Mouse (Mus musculus) forebrain, postnatal 0 days (tissue): Measurements from ENCODE around the gene Cpn2. TPM values are rescaled to one million over a fixed set of nuclear protein-coding genes. Genes with fewer than 3 reads are reported as not detected.

Source experiments
- ATAC-seq: fragments of 200-750 bp; cut with Nextera tagmentation; 2 replicates; pipeline ENCODE4 v1.8.0; 2017; ENCODE audit warnings: mild to moderate bottlenecking, moderate library complexity
- DNase-seq: peaks from one replicate; pipeline ENCODE4 v3.0.0-alpha.2; 2015
- H3K27ac ChIP-seq: fragments of 300-500 bp; sonication (generic); 2 replicates; pipeline ENCODE4 v1.5.1; 2014; ENCODE audit warnings: low read depth, mild to moderate bottlenecking, antibody characterized with exemption, low read length, moderate library complexity, mixed read lengths
- H3K27me3 ChIP-seq: fragments of 300-500 bp; sonication (generic); 2 replicates; pipeline ENCODE4 v1.6.1; 2014; ENCODE audit warnings: mild to moderate bottlenecking, low read length, mixed read lengths; ENCODE audit not compliant: insufficient read depth
- H3K36me3 ChIP-seq: fragments of 300-500 bp; sonication (generic); 2 replicates; pipeline ENCODE4 v1.6.1; 2014; ENCODE audit warnings: mild to moderate bottlenecking, moderate library complexity; ENCODE audit not compliant: insufficient read depth
- H3K4me1 ChIP-seq: fragments of 300-500 bp; sonication (generic); 2 replicates; pipeline ENCODE4 v1.6.1; 2014; ENCODE audit warnings: antibody characterized with exemption; ENCODE audit not compliant: insufficient read depth
- H3K4me2 ChIP-seq: fragments of 300-500 bp; sonication (generic); 2 replicates; pipeline ENCODE4 v1.6.1; 2014; ENCODE audit warnings: low read depth, mild to moderate bottlenecking, moderate library complexity
- H3K4me3 ChIP-seq: fragments of 300-500 bp; sonication (generic); 2 replicates; pipeline ENCODE4 v1.5.1; 2014; ENCODE audit warnings: low read depth, low read length, mixed read lengths
- H3K9ac ChIP-seq: fragments of 300-500 bp; sonication (generic); 2 replicates; pipeline ENCODE4 v1.6.1; 2014; ENCODE audit warnings: mild to moderate bottlenecking
- H3K9me3 ChIP-seq: fragments of 300-500 bp; sonication (generic); 2 replicates; pipeline ENCODE4 v1.6.1; 2016; ENCODE audit warnings: low read length
- CTCF ChIP-seq: sonication (generic); IDR thresholded peaks from 2 replicates; pipeline ENCODE4 v1.5.1; 2016; ENCODE audit warnings: antibody characterized with exemption, control low read depth, low read depth
- WGBS: fragments of 180-500 bp; shearing (Covaris S2); extraction: QIAGEN DNeasy Blood & Tissue Kit; methylation state at CpG from one replicate; pipeline ENCODE4 v1.1.7; 2014; 5-methylcytosine and 5-hydroxymethylcytosine counted together
- polyA plus RNA-seq: library from polyadenylated mRNA; unstranded; fragments of >200 nt; fragmentation: Nextera tagmentation; extraction: Ambion mirVana; gene quantifications from 2 replicates; pipeline ENCODE4 v1.2.1, GENCODE M21; 2015
- total RNA-seq: library from RNA; depleted of rRNA; stranded (reverse); fragments of >200 nt; gene quantifications from 2 replicates; pipeline ENCODE4 v1.2.3, GENCODE M21; 2014

Gene Cpn2
- total and polyA plus RNA-seq, 2 experiments from 2014 or later = not detected

- TF ChIP-seq CTCF = no peak
- no peak for DNase-seq
- H3K27me3 ChIP-seq = no peaks in the 10 kb centered on the region
- H3K4me1 ChIP-seq = no peaks in the 10 kb centered on the region
- WGBS = 82% methylated on average over 9 of the region's 9 CpGs
- no peak overlapping the region for H3K27ac ChIP-seq
- no peaks in the 10 kb centered on the region for H3K36me3 ChIP-seq
- H3K4me2 ChIP-seq = no peak overlapping the region
- no peaks in the 10 kb centered on the region for H3K9me3 ChIP-seq
- H3K9ac ChIP-seq = no peak overlapping the region
- ATAC-seq = no peak
- no peak overlapping the region for H3K4me3 ChIP-seq
These were observed 9.6 kb downstream of the Cpn2 start for GRCm38 (mm10) chr16:30257718-30258117.

GRCm38 (mm10) chr16:30255061-30255460, 12.2 kb downstream of the Cpn2 start:
- ATAC-seq (no peak), DNase-seq (no peak)
- WGBS = 65% methylated on average over 7 of the region's 7 CpGs
- no peak for TF ChIP-seq CTCF
- Histone ChIP-seq H3K4me2 (no peak overlapping the region), H3K4me1 (0 out of 2 replicates have a peak, but pooled peaks cover 6% of the 10 kb centered on the region), H3K9ac (no peak overlapping the region), H3K9me3 (no peaks in the 10 kb centered on the region), H3K36me3 (no peaks in the 10 kb centered on the region), H3K4me3 (no peak overlapping the region), H3K27me3 (no peaks in the 10 kb centered on the region; the same call in 1 of the 2 replicates), H3K27ac (no peak overlapping the region)

- H3K36me3 ChIP-seq = no peaks in the 10 kb centered on the region
- 79% methylated on average over 9 of the region's 9 CpGs for WGBS
These were observed 13.4 kb downstream of the Cpn2 start for GRCm38 (mm10) chr16:30253900-30254299.

GRCm38 (mm10) chr16:30253374-30253773, 13.9 kb downstream of the Cpn2 start:
- TF ChIP-seq CTCF = no peak

More at GRCm38 (mm10) chr16:30253900-30254299, 13.4 kb downstream of the Cpn2 start:
- TF ChIP-seq CTCF = no peak
- Histone ChIP-seq H3K27me3 (no peaks in the 10 kb centered on the region; the same call in 1 of the 2 replicates), H3K4me3 (no peak overlapping the region), H3K27ac (no peak overlapping the region), H3K9me3 (no peaks in the 10 kb centered on the region), H3K4me1 (0 out of 2 replicates have a peak, but pooled peaks cover 6% of the 10 kb centered on the region), H3K4me2 (no peak overlapping the region), H3K9ac (no peak overlapping the region)
- no peak for ATAC-seq
- DNase-seq = no peak

GRCm38 (mm10) chr16:30252003-30252418, 15.3 kb downstream of the Cpn2 start:
- Histone ChIP-seq H3K9ac (no peak overlapping the region), H3K27ac (no peak overlapping the region), H3K4me1 (0 out of 2 replicates have a peak, but pooled peaks cover 6% of the 10 kb centered on the region), H3K27me3 (no peaks in the 10 kb centered on the region; the same call in 1 of the 2 replicates), H3K4me3 (0 out of 2 replicates have a peak overlapping the region, but pooled peaks have one; percentile 12), H3K4me2 (peak overlapping the region; percentile 39), H3K9me3 (no peaks in the 10 kb centered on the region), H3K36me3 (no peaks in the 10 kb centered on the region)
- ATAC-seq = peak; percentile 71
- peak; percentile 81 for DNase-seq
- TF ChIP-seq CTCF = peak; percentile 98
- WGBS = 2% methylated on average over 21 of the region's 21 CpGs

More at GRCm38 (mm10) chr16:30253374-30253773, 13.9 kb downstream of the Cpn2 start:
- H3K27ac ChIP-seq = no peak overlapping the region
- no peak for ATAC-seq
- 82% methylated on average over 4 of the region's 4 CpGs for WGBS
- DNase-seq = no peak
- no peaks in the 10 kb centered on the region; the same call in 1 of the 2 replicates for H3K27me3 ChIP-seq
- H3K4me2 ChIP-seq = no peak overlapping the region
- no peaks in the 10 kb centered on the region for H3K9me3 ChIP-seq
- no peak overlapping the region for H3K4me3 ChIP-seq
- 0 out of 2 replicates have a peak, but pooled peaks cover 6% of the 10 kb centered on the region for H3K4me1 ChIP-seq
- no peaks in the 10 kb centered on the region for H3K36me3 ChIP-seq
- H3K9ac ChIP-seq = no peak overlapping the region

GRCm38 (mm10) chr16:30244037-30244700, 23.1 kb downstream of the Cpn2 start:
- TF ChIP-seq CTCF = no peak
- WGBS = 88% methylated on average over 12 of the region's 12 CpGs
- Histone ChIP-seq H3K4me3 (no peak overlapping the region), H3K9me3 (no peaks in the 10 kb centered on the region), H3K27me3 (no peaks in the 10 kb centered on the region), H3K9ac (no peak overlapping the region), H3K4me1 (no peaks in the 10 kb centered on the region), H3K4me2 (no peak overlapping the region), H3K27ac (no peak overlapping the region), H3K36me3 (no peaks in the 10 kb centered on the region)
- ATAC-seq = no peak
- DNase-seq = no peak

GRCm38 (mm10) chr16:30241623-30242022, 25.7 kb downstream of the Cpn2 start:
- H3K4me2 ChIP-seq = no peak overlapping the region
- TF ChIP-seq CTCF = no peak
- H3K27ac ChIP-seq = no peak overlapping the region
- H3K4me3 ChIP-seq = no peak overlapping the region
- no peaks in the 10 kb centered on the region for H3K27me3 ChIP-seq
- no peaks in the 10 kb centered on the region; the same call in 1 of the 2 replicates for H3K4me1 ChIP-seq
- H3K36me3 ChIP-seq = no peaks in the 10 kb centered on the region
- 39% methylated on average over 2 of the region's 2 CpGs for WGBS
- no peak for DNase-seq
- no peak overlapping the region for H3K9ac ChIP-seq
- no peaks in the 10 kb centered on the region for H3K9me3 ChIP-seq
- ATAC-seq = no peak
